Mouse (Mus musculus): ENCODE measurements around the gene Aff3. TPM values are rescaled to one million over a fixed set of nuclear protein-coding genes. Genes with fewer than 3 reads are reported as not detected.

Gene Aff3
- total and polyA plus RNA-seq, 3 experiments = 1.4 to 3.1 (median 2.4) TPM

DNA sequence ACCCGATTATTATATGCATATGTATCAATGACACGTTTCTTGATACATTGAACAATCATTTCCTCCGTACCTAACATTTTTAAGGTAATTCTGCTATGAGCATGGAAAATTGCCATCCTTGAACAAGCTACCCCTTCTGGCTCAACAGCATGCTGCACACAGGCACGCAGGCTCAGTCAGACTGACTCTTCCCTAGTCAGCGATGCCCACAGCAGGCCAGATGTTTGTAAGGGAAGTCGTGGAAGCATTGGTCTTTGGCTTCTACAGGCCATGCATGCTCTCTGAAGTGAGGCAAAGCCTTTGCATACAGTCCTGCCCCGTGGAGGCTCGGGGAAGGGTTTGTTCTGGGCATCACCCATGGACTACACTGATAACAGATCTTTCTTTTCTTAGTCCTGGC, 354.3 kb downstream of the Aff3 start:
- 82% methylated on average over 8 of the region's 8 CpGs for WGBS
- no peaks in the 10 kb centered on the region for H3K36me3 ChIP-seq (ENCODE audit: control insufficient read depth, insufficient read depth, low read length)
- H3K4me3 ChIP-seq = no peak overlapping the region
- DNase-seq = no peak
- TF ChIP-seq CTCF (IDR thresholded peaks at IDR 0.05) = no peak
- TF ChIP-seq POLR2A (IDR thresholded peaks at IDR 0.05; ENCODE audit: insufficient read depth, low read depth, low read length) = no peak
- TF ChIP-seq EP300 (IDR thresholded peaks at IDR 0.05; ENCODE audit: insufficient read depth, low read depth, low read length) = no peak
- intact Hi-C loops (cut with DNase I) = loop anchor here (10.0 kb wide), 1 partner anchor 134 kb away; no protein-coding TSS in a partner anchor
- no peak overlapping the region for H3K9ac ChIP-seq (ENCODE audit: low read depth, low read length)
- no peak overlapping the region for H3K27ac ChIP-seq
- H3K4me1 ChIP-seq (ENCODE audit: control insufficient read depth, insufficient read depth, low read length) = no peaks in the 10 kb centered on the region
- H3K27me3 ChIP-seq (ENCODE audit: control insufficient read depth, insufficient read depth, low read length) = no peaks in the 10 kb centered on the region
- H3K79me2 ChIP-seq (replicated peaks; ENCODE audit: control insufficient read depth, insufficient read depth, low read length) = no peaks in the 10 kb centered on the region

DNA sequence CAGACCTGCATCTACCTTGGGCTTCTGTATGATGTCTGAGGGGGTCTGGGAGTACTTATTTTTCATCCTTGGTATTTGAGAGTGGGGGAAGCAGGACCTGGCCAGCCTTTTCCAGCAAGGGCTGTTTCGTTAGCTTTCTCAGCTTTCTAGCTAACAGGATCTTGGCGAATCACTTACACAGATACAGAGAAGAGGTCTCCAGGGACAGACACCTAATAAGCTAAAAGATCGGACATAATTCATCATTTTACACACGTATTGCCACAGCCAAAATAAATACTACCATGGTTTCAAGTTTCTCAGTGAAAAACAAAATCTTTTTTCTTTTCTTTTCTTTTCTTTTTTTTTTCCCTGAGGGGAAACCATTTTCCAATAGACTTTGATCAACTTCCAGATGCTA, 354.7 kb downstream of the Aff3 start:
- Histone ChIP-seq H3K79me2 (replicated peaks; ENCODE audit: control insufficient read depth, insufficient read depth, low read length) (no peaks in the 10 kb centered on the region), H3K27me3 (ENCODE audit: control insufficient read depth, insufficient read depth, low read length) (no peaks in the 10 kb centered on the region), H3K4me1 (ENCODE audit: control insufficient read depth, insufficient read depth, low read length) (no peaks in the 10 kb centered on the region), H3K4me3 (no peak overlapping the region), H3K9ac (ENCODE audit: low read depth, low read length) (no peak overlapping the region), H3K27ac (no peak overlapping the region), H3K36me3 (ENCODE audit: control insufficient read depth, insufficient read depth, low read length) (no peaks in the 10 kb centered on the region)
- WGBS = 86% methylated on average over 4 of the region's 4 CpGs
- TF ChIP-seq EP300 (IDR thresholded peaks at IDR 0.05; ENCODE audit: insufficient read depth, low read depth, low read length) (no peak), CTCF (IDR thresholded peaks at IDR 0.05) (no peak), POLR2A (IDR thresholded peaks at IDR 0.05; ENCODE audit: insufficient read depth, low read depth, low read length) (no peak)
- intact Hi-C loops (cut with DNase I) = loop anchor here (10.0 kb wide), 1 partner anchor 135 kb away; no protein-coding TSS in a partner anchor
- no peak for DNase-seq

DNA sequence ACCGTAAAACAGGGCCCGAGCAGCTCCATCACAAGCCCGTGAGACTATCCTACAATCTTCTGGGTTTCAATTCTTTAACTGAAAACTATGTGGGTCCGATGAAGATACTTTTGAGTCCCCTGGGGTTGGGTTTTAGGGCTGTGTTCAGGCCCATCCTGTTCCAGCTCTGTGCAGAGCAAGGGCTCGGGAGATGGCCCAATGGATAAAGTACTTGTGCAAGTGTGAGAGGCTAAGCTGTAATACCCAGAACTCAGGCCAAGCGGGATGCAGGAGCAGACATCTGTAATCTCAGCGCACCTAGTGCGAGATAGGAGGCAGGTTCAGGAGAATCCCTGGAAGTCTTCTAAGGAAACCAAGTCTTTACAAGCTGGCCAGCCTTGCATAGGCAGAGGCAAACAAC, 355.4 kb downstream of the Aff3 start:
- 90% methylated on average over 8 of the region's 8 CpGs for WGBS
- no peak overlapping the region for H3K4me3 ChIP-seq
- H3K36me3 ChIP-seq (ENCODE audit: control insufficient read depth, insufficient read depth, low read length) = no peaks in the 10 kb centered on the region
- no peak for TF ChIP-seq EP300 (IDR thresholded peaks at IDR 0.05; ENCODE audit: insufficient read depth, low read depth, low read length)
- no peak for TF ChIP-seq CTCF (IDR thresholded peaks at IDR 0.05)
- TF ChIP-seq POLR2A (IDR thresholded peaks at IDR 0.05; ENCODE audit: insufficient read depth, low read depth, low read length) = no peak
- no peak for DNase-seq
- no peaks in the 10 kb centered on the region for H3K4me1 ChIP-seq (ENCODE audit: control insufficient read depth, insufficient read depth, low read length)
- H3K9ac ChIP-seq (ENCODE audit: low read depth, low read length) = no peak overlapping the region
- no peaks in the 10 kb centered on the region for H3K27me3 ChIP-seq (ENCODE audit: control insufficient read depth, insufficient read depth, low read length)
- no peak overlapping the region for H3K27ac ChIP-seq
- H3K79me2 ChIP-seq (replicated peaks; ENCODE audit: control insufficient read depth, insufficient read depth, low read length) = no peaks in the 10 kb centered on the region
- intact Hi-C loops (cut with DNase I) = loop anchor here (5.0 kb wide), 1 partner anchor 107 kb away; no protein-coding TSS in a partner anchor

DNA sequence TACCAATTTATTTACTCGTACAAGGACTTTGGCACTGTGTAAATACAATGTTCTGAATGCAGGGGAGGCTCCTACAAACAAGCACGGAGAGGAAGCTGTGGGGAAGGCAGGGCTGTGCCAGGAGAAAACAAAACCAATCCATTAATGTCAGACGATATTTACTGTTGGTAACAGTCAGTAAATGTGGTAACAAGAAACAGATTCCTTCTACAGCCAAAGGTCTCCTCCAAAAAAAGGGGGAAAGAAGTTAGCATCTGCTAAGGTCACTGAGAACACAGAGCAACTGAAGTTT, 356.1 kb downstream of the Aff3 start:
- DNase-seq = no peak
- Histone ChIP-seq H3K9ac (ENCODE audit: low read depth, low read length) (no peak overlapping the region), H3K79me2 (replicated peaks; ENCODE audit: control insufficient read depth, insufficient read depth, low read length) (no peaks in the 10 kb centered on the region), H3K27ac (no peak overlapping the region), H3K4me1 (ENCODE audit: control insufficient read depth, insufficient read depth, low read length) (no peaks in the 10 kb centered on the region), H3K27me3 (ENCODE audit: control insufficient read depth, insufficient read depth, low read length) (no peaks in the 10 kb centered on the region), H3K4me3 (no peak overlapping the region), H3K36me3 (ENCODE audit: control insufficient read depth, insufficient read depth, low read length) (no peaks in the 10 kb centered on the region)
- 37% methylated on average over 3 of the region's 3 CpGs for WGBS
- intact Hi-C loops (cut with DNase I) = loop anchor here (5.0 kb wide), 1 partner anchor 106 kb away; no protein-coding TSS in a partner anchor
- TF ChIP-seq POLR2A (IDR thresholded peaks at IDR 0.05; ENCODE audit: insufficient read depth, low read depth, low read length) = no peak

DNA sequence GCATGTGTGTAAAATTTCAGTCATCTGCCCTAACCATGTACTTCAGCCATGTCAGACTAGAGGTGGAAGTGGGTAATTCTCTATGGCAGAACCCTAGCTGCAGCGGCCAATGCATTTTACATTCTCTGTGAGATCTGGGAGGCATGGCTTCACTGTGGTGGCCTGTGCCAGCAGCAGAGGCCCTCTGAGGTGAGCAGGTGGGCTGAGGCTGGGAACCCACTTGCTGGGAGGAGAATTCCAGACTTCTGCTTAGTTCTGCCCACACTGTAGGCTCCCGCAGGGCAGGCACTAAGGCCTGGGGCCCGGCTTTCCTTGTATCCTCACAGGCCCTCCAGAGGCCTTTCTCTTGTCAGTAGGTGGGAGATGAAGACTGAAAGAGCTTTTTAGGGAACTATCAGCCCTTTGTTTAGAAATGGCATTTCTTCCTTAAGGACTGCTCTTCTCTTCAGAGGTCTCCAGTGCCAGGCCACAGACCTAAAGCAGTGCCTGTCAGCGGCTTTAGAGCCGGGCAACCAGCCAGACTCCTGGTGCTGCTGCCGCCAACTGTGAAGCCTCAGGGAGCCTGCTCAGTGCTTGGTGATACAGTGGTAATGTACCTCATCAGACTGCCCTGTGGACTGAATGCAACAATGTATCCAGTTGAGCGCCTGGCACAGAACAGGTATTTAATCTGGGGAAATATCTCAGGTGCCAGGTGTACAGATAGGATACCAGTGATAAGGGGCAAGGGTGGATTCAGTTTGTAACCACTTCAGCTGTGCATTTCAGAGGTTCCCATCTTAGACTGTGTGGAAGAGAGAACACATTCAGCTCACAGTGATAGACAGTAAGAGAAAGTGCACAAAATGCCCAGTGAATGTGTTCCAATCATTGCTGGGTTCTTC, 356.7 kb downstream of the Aff3 start:
- TF ChIP-seq CTCF (IDR thresholded peaks at IDR 0.05) (no peak), EP300 (IDR thresholded peaks at IDR 0.05; ENCODE audit: insufficient read depth, low read depth, low read length) (no peak), POLR2A (IDR thresholded peaks at IDR 0.05; ENCODE audit: insufficient read depth, low read depth, low read length) (no peak)
- Histone ChIP-seq H3K4me3 (no peak overlapping the region), H3K36me3 (ENCODE audit: control insufficient read depth, insufficient read depth, low read length) (no peaks in the 10 kb centered on the region), H3K27ac (no peak overlapping the region; the same call in 1 of the 2 replicates), H3K4me1 (ENCODE audit: control insufficient read depth, insufficient read depth, low read length) (no peaks in the 10 kb centered on the region), H3K9ac (ENCODE audit: low read depth, low read length) (no peak overlapping the region), H3K27me3 (ENCODE audit: control insufficient read depth, insufficient read depth, low read length) (no peaks in the 10 kb centered on the region), H3K79me2 (replicated peaks; ENCODE audit: control insufficient read depth, insufficient read depth, low read length) (no peaks in the 10 kb centered on the region)
- peak; percentile 68 to 81 for DNase-seq
- intact Hi-C loops (cut with DNase I) = loop anchor here (5.0 kb wide), 1 partner anchor 106 kb away; no protein-coding TSS in a partner anchor
- 51% methylated on average over 7 of the region's 7 CpGs for WGBS

DNA sequence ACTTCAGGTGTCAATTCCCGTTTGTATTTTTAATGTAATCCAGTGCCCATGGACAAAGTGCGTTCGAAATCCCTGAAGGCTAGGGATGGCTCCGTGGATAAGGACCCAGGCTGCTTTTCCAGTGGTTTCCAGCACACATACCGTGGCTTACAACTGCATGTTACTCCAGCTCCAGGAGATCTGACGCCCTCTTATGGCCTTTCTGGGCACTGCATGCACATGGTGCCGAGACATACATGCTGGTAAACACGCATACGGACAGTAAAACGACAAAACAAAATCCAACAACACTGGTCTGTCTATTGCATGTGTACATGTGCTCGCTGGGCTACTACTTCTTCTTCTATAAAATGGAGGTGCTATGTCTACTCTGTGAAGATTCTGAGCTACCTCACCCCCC, 357.5 kb downstream of the Aff3 start:
- WGBS = 90% methylated on average over 11 of the region's 11 CpGs
- no peaks in the 10 kb centered on the region for H3K36me3 ChIP-seq (ENCODE audit: control insufficient read depth, insufficient read depth, low read length)
- H3K9ac ChIP-seq (ENCODE audit: low read depth, low read length) = no peak overlapping the region
- H3K79me2 ChIP-seq (replicated peaks; ENCODE audit: control insufficient read depth, insufficient read depth, low read length) = no peaks in the 10 kb centered on the region
- H3K27me3 ChIP-seq (ENCODE audit: control insufficient read depth, insufficient read depth, low read length) = no peaks in the 10 kb centered on the region
- DNase-seq = no peak
- no peaks in the 10 kb centered on the region for H3K4me1 ChIP-seq (ENCODE audit: control insufficient read depth, insufficient read depth, low read length)
- TF ChIP-seq POLR2A (IDR thresholded peaks at IDR 0.05; ENCODE audit: insufficient read depth, low read depth, low read length) = no peak
- TF ChIP-seq CTCF (IDR thresholded peaks at IDR 0.05) = peak; percentile 18; the same call in 1 of the 2 replicates
- intact Hi-C loops (cut with DNase I) = loop anchor here (5.0 kb wide), 1 partner anchor 105 kb away; no protein-coding TSS in a partner anchor
- H3K4me3 ChIP-seq = no peak overlapping the region
- H3K27ac ChIP-seq = no peak overlapping the region
